Mouse (Mus musculus): ENCODE results near the gene Slc37a1. TPM values are rescaled to one million over a fixed set of nuclear protein-coding genes. Genes with fewer than 3 reads are reported as not detected.

Gene Slc37a1
- polyA plus RNA-seq, 1 experiment = 7.2 TPM

DNA sequence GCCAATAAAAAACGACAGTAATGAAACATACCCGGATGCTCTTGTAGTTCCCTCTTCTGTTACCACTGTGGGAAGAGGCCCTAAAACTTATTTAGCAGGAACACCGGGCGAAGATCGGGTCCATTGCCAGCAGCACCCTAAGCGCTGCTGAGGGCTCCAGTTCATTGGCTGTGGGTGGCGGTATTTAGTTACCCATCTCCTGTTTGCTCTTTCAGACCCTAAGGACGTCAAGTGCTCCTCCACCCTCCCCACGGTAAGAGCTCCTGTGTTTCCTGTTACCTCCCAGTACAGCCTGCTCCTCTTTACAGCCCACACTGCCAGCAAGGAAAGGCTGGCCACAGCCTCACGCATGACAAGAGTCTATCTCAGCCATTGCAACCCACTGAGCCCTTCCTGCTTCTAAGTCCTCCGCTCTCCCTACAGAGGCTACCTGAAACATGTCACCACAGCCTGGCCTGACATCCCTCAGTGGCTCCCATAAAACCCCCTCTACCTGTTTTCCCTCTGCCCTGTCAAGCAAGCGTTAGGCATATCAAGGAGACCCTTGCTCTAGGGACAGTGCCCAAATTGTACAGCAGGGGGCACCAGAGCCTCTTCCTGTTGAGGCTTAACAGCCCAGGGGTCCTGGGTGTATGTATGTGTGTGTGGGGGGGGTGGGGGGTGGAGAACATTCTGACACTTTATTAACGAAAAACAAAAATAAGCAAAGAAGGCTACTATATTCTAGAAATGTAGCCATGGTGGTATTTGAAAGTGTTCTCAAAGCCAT lies 39.0 kb downstream of the Slc37a1 start:
- Histone ChIP-seq H3K27ac (ENCODE audit: control insufficient read depth, insufficient read depth, low read depth, low read length) (no peak overlapping the region), H3K4me1 (ENCODE audit: control insufficient read depth, insufficient read depth, low read length) (no peaks in the 10 kb centered on the region; the same call in 1 of the 2 replicates), H3K4me3 (ENCODE audit: control insufficient read depth, low read depth, low read length) (no peak overlapping the region), H3K36me3 (ENCODE audit: control insufficient read depth, insufficient read depth, low read length) (no peaks in the 10 kb centered on the region), H3K27me3 (ENCODE audit: control insufficient read depth, insufficient read depth, low read length) (no peaks in the 10 kb centered on the region)
- TF ChIP-seq CTCF (IDR thresholded peaks at IDR 0.05; ENCODE audit: control insufficient read depth, insufficient read depth, insufficient replicate concordance, low read depth, low read length) = peak; percentile 54; the same call in 1 of the 2 replicates
- TF ChIP-seq POLR2A (IDR thresholded peaks at IDR 0.05; ENCODE audit: control insufficient read depth, low read depth, low read length) = no peak

DNA sequence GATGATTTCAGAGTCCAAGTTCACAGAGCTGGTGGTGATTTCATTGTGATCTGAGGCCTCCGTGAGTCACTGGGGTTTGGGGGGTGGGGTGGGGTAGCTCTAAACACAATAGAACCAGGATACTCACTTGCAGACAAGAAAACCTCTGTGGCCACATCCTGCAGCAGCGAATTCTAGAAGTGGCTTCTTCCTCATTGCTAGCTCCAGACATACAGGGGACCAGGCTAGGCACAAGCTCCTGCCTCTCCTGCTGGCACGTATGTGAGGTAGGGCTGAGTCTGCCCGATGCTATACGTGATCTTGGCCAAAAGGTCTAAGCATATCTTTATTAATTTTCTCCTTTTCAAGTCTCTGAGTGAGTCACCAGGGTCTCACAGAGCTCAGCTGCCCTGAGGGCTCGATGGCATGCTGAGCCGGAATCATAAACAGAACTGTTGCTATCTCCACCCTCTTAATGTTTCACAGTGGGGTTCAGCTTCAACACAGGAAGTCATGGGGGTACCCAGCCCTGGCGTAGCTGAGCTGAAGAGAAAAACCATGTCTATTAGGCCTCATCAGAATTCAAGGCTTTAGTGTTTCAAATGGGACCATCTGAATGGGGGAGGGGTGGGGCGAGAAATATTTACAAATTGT lies 39.7 kb downstream of the Slc37a1 start:
- H3K4me3 ChIP-seq (ENCODE audit: control insufficient read depth, low read depth, low read length) = no peak overlapping the region
- no peaks in the 10 kb centered on the region for H3K36me3 ChIP-seq (ENCODE audit: control insufficient read depth, insufficient read depth, low read length)
- no peak overlapping the region for H3K27ac ChIP-seq (ENCODE audit: control insufficient read depth, insufficient read depth, low read depth, low read length)
- no peak for TF ChIP-seq POLR2A (IDR thresholded peaks at IDR 0.05; ENCODE audit: control insufficient read depth, low read depth, low read length)
- no peak for TF ChIP-seq CTCF (IDR thresholded peaks at IDR 0.05; ENCODE audit: control insufficient read depth, insufficient read depth, insufficient replicate concordance, low read depth, low read length)
- H3K4me1 ChIP-seq (ENCODE audit: control insufficient read depth, insufficient read depth, low read length) = no peaks in the 10 kb centered on the region; the same call in 1 of the 2 replicates
- H3K27me3 ChIP-seq (ENCODE audit: control insufficient read depth, insufficient read depth, low read length) = no peaks in the 10 kb centered on the region

DNA sequence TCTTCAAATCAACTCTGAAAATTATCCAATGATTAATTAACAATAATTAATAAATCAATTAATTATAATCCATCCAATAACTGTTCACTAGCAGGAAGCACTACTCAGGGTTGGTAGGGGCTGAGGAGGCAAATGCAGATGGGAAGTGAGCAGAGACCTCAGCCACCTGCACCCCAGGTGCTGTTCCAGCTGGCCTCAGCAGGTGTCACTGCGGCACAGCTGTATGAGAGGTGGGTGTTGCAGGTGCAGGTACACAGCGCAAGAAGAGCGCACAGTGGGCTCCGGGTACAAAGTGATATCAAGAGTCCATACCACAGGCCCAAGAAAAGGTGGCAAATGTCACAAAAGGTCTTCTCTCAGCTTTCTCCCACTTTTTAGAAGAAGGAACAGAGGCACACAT lies 41.9 kb downstream of the Slc37a1 start:
- no peak overlapping the region for H3K27ac ChIP-seq (ENCODE audit: control insufficient read depth, insufficient read depth, low read depth, low read length)
- no peaks in the 10 kb centered on the region for H3K36me3 ChIP-seq (ENCODE audit: control insufficient read depth, insufficient read depth, low read length)
- TF ChIP-seq POLR2A (IDR thresholded peaks at IDR 0.05; ENCODE audit: control insufficient read depth, low read depth, low read length) = no peak
- peak; percentile 14; the same call in 1 of the 2 replicates for TF ChIP-seq CTCF (IDR thresholded peaks at IDR 0.05; ENCODE audit: control insufficient read depth, insufficient read depth, insufficient replicate concordance, low read depth, low read length)
- no peak overlapping the region for H3K4me3 ChIP-seq (ENCODE audit: control insufficient read depth, low read depth, low read length)
- H3K4me1 ChIP-seq (ENCODE audit: control insufficient read depth, insufficient read depth, low read length) = no peaks in the 10 kb centered on the region; the same call in 1 of the 2 replicates
- no peaks in the 10 kb centered on the region for H3K27me3 ChIP-seq (ENCODE audit: control insufficient read depth, insufficient read depth, low read length)

DNA sequence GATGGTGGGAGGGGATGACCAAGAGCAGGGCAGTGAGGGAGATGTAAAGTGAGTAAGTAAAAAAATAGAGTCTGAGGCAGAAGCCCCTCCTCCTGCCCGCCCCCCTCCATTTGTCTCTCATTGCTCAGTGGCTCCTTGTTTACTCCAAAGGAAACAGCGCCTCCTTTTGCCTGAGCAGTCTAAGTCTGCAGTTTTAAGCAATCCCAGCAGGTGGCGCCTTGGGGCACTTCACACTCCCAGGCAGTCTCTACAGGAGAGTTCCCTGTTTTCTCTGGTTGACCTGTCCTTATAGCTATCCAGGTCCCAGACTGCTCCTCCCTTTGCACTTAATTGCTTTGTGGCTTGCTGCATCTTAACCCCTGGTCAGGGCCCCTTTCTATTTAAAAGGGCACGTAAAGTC lies 44.0 kb downstream of the Slc37a1 start:
- Histone ChIP-seq H3K36me3 (ENCODE audit: control insufficient read depth, insufficient read depth, low read length) (no peaks in the 10 kb centered on the region), H3K27me3 (ENCODE audit: control insufficient read depth, insufficient read depth, low read length) (no peaks in the 10 kb centered on the region), H3K4me3 (ENCODE audit: control insufficient read depth, low read depth, low read length) (no peak overlapping the region), H3K4me1 (ENCODE audit: control insufficient read depth, insufficient read depth, low read length) (no peaks in the 10 kb centered on the region), H3K27ac (ENCODE audit: control insufficient read depth, insufficient read depth, low read depth, low read length) (no peak overlapping the region)
- TF ChIP-seq CTCF (IDR thresholded peaks at IDR 0.05; ENCODE audit: control insufficient read depth, insufficient read depth, insufficient replicate concordance, low read depth, low read length) (peak; percentile 77), POLR2A (IDR thresholded peaks at IDR 0.05; ENCODE audit: control insufficient read depth, low read depth, low read length) (no peak)

DNA sequence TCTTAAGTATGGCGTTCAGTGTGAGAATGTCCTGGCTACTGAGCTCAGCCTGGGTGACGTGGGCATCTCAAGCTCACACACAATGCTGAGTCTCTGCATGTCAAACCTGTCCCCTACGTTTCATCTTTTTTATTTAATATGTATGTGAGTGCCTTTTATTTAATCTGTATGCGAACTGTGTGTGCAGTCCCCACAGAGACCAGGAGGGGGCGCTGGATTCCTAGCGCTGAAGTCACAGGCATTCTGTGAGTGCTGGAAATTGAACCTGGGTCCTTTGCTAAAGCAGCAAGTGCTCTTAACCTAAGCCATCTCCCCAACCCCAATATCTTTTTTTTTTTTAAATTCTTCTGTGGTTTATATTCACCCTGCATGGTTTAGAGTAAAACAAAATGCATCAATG lies 44.7 kb downstream of the Slc37a1 start:
- peak; percentile 65; the same call in 1 of the 2 replicates for TF ChIP-seq CTCF (IDR thresholded peaks at IDR 0.05; ENCODE audit: control insufficient read depth, insufficient read depth, insufficient replicate concordance, low read depth, low read length)
- TF ChIP-seq POLR2A (IDR thresholded peaks at IDR 0.05; ENCODE audit: control insufficient read depth, low read depth, low read length) = no peak
- Histone ChIP-seq H3K36me3 (ENCODE audit: control insufficient read depth, insufficient read depth, low read length) (no peaks in the 10 kb centered on the region), H3K4me3 (ENCODE audit: control insufficient read depth, low read depth, low read length) (no peak overlapping the region)

GRCm38 (mm10) chr17:31331920-31332319 lies 45.3 kb downstream of the Slc37a1 start:
- Histone ChIP-seq H3K27ac (ENCODE audit: control insufficient read depth, insufficient read depth, low read depth, low read length) (no peak overlapping the region), H3K4me3 (ENCODE audit: control insufficient read depth, low read depth, low read length) (no peak overlapping the region), H3K27me3 (ENCODE audit: control insufficient read depth, insufficient read depth, low read length) (no peaks in the 10 kb centered on the region), H3K36me3 (ENCODE audit: control insufficient read depth, insufficient read depth, low read length) (no peaks in the 10 kb centered on the region), H3K4me1 (ENCODE audit: control insufficient read depth, insufficient read depth, low read length) (no peaks in the 10 kb centered on the region)
- TF ChIP-seq POLR2A (IDR thresholded peaks at IDR 0.05; ENCODE audit: control insufficient read depth, low read depth, low read length) = no peak
- no peak for TF ChIP-seq CTCF (IDR thresholded peaks at IDR 0.05; ENCODE audit: control insufficient read depth, insufficient read depth, insufficient replicate concordance, low read depth, low read length)

More for the DNA sequence above, 44.7 kb downstream of the Slc37a1 start:
- no peaks in the 10 kb centered on the region for H3K4me1 ChIP-seq (ENCODE audit: control insufficient read depth, insufficient read depth, low read length)
- no peak overlapping the region for H3K27ac ChIP-seq (ENCODE audit: control insufficient read depth, insufficient read depth, low read depth, low read length)
- no peaks in the 10 kb centered on the region for H3K27me3 ChIP-seq (ENCODE audit: control insufficient read depth, insufficient read depth, low read length)

GRCm38 (mm10) chr17:31332333-31332732 lies 45.7 kb downstream of the Slc37a1 start:
- Histone ChIP-seq H3K36me3 (ENCODE audit: control insufficient read depth, insufficient read depth, low read length) (no peaks in the 10 kb centered on the region), H3K4me1 (ENCODE audit: control insufficient read depth, insufficient read depth, low read length) (no peaks in the 10 kb centered on the region), H3K4me3 (ENCODE audit: control insufficient read depth, low read depth, low read length) (no peak overlapping the region), H3K27me3 (ENCODE audit: control insufficient read depth, insufficient read depth, low read length) (no peaks in the 10 kb centered on the region), H3K27ac (ENCODE audit: control insufficient read depth, insufficient read depth, low read depth, low read length) (no peak overlapping the region)
- TF ChIP-seq POLR2A (IDR thresholded peaks at IDR 0.05; ENCODE audit: control insufficient read depth, low read depth, low read length) = no peak
- TF ChIP-seq CTCF (IDR thresholded peaks at IDR 0.05; ENCODE audit: control insufficient read depth, insufficient read depth, insufficient replicate concordance, low read depth, low read length) = no peak

Data from testis, adult 2 months (tissue).